Mouse (Mus musculus) small intestine, adult 2 months (tissue): ENCODE results near the gene Olfr853.

Source experiments
- CTCF ChIP-seq: fragments of 200-500 bp; IDR thresholded peaks from 2 replicates; pipeline ENCODE4 v1.5.1; 2012; ENCODE audit warnings: low read depth, mild to moderate bottlenecking, control low read depth, inconsistent platforms, low read length, moderate library complexity, mixed read lengths; ENCODE audit not compliant: insufficient replicate concordance, insufficient read length; ENCODE audit errors: extremely low read depth
- POLR2A ChIP-seq: fragments of 200-500 bp; IDR thresholded peaks from 2 replicates; pipeline ENCODE4 v1.6.1; 2012; ENCODE audit warnings: low read depth, mild to moderate bottlenecking, control low read depth, inconsistent platforms, low read length, moderate library complexity

DNA sequence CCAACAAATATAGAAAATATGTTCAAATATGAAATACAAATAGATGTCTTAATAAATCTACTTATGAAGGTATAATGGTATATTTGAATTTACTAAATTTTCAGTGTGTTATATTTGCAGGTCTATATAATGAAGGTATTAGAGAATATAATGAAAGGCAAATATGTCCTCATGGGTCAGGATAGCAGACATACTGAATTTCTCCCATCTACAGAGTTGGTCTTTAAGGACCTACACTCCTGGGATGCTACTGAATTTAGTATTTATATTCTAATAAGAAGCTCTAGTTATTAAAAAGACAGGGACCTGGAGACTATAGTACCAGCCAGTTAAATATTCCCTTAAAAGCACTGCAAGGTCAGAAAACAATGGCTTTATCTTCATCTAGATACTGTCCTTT, 41.4 kb upstream of the Olfr853 start, which contains the start of gene Olfr855:
- no peak for TF ChIP-seq CTCF
- no peak for TF ChIP-seq POLR2A
